Mouse (Mus musculus): ENCODE data around the gene Eya2. TPM values are rescaled to one million over a fixed set of nuclear protein-coding genes. Genes with fewer than 3 reads are reported as not detected.
"Not testable (repeated sequence)": the region's sequence is repeated elsewhere in the genome, so short reads cannot be mapped to it uniquely, and the experiment has no call there.

Eya2 gene
- polyA plus RNA-seq, 1 experiment from 2014 or later: not detected

DNA sequence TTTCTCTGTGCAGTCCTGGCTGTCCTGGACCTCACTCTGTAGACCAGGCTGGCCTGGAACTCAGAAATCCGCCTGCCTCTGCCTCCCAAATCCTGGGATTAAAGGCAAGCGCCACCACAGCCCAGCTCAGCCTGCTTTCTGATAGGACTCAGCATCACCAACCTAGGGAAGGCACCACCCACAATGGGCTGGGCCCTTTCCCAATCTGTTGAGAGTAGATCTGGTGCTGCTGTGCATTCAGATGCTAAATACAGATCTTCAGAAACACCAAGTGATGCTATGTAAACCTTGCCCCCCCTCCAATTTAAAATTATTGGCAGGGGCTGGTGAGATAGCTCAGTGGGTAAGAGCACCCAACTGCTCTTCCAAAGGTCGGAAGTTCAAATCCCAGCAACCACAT, 205.3 kb downstream of the Eya2 start:
- not testable (repeated sequence) for H3K4me3 ChIP-seq (replicated peaks); H3K9me3 ChIP-seq (replicated peaks); H3K4me1 ChIP-seq (replicated peaks); H3K27ac ChIP-seq (replicated peaks); H3K9ac ChIP-seq; H3K27me3 ChIP-seq; ATAC-seq (ENCODE audit: insufficient read depth); H3K4me2 ChIP-seq
- 71% methylated on average over 3 of the region's 3 CpGs for WGBS (ENCODE audit: insufficient replicate concordance)
- peaks cover 91% of the 10 kb centered on the region for H3K36me3 ChIP-seq (replicated peaks)

- Histone ChIP-seq H3K27ac (replicated peaks) (no peak overlapping the region), H3K9me3 (replicated peaks) (no peaks in the 10 kb centered on the region), H3K9ac (no peak overlapping the region), H3K4me3 (replicated peaks) (no peak overlapping the region), H3K36me3 (replicated peaks) (peaks cover 92% of the 10 kb centered on the region), H3K27me3 (no peaks in the 10 kb centered on the region), H3K4me2 (no peak overlapping the region), H3K4me1 (replicated peaks) (no peaks in the 10 kb centered on the region)
- no peak for ATAC-seq (ENCODE audit: insufficient read depth)
- 89% methylated on average over 12 of the region's 12 CpGs for WGBS (ENCODE audit: insufficient replicate concordance)
These were observed 213.5 kb downstream of the Eya2 start for GRCm38 (mm10) chr2:165808179-165808975.

GRCm38 (mm10) chr2:165809091-165809490, 214.3 kb downstream of the Eya2 start:
- ATAC-seq (ENCODE audit: insufficient read depth): no peak
- peaks cover 95% of the 10 kb centered on the region for H3K36me3 ChIP-seq (replicated peaks)
- no peaks in the 10 kb centered on the region for H3K9me3 ChIP-seq (replicated peaks)

GRCm38 (mm10) chr2:165809901-165810477, 215.2 kb downstream of the Eya2 start:
- Histone ChIP-seq H3K27ac (replicated peaks) (no peak overlapping the region), H3K36me3 (replicated peaks) (peaks cover 95% of the 10 kb centered on the region), H3K4me1 (replicated peaks) (no peaks in the 10 kb centered on the region), H3K9ac (no peak overlapping the region), H3K9me3 (replicated peaks) (no peaks in the 10 kb centered on the region), H3K4me3 (replicated peaks) (no peak overlapping the region), H3K4me2 (no peak overlapping the region), H3K27me3 (no peaks in the 10 kb centered on the region)
- WGBS (ENCODE audit: insufficient replicate concordance): 80% methylated on average over 5 of the region's 5 CpGs
- no peak for ATAC-seq (ENCODE audit: insufficient read depth)

More at GRCm38 (mm10) chr2:165809091-165809490, 214.3 kb downstream of the Eya2 start:
- Histone ChIP-seq H3K27me3 (no peaks in the 10 kb centered on the region), H3K4me2 (no peak overlapping the region), H3K9ac (no peak overlapping the region), H3K4me1 (replicated peaks) (no peaks in the 10 kb centered on the region), H3K27ac (replicated peaks) (no peak overlapping the region), H3K4me3 (replicated peaks) (no peak overlapping the region)
- WGBS (ENCODE audit: insufficient replicate concordance): 84% methylated on average over 5 of the region's 5 CpGs

DNA sequence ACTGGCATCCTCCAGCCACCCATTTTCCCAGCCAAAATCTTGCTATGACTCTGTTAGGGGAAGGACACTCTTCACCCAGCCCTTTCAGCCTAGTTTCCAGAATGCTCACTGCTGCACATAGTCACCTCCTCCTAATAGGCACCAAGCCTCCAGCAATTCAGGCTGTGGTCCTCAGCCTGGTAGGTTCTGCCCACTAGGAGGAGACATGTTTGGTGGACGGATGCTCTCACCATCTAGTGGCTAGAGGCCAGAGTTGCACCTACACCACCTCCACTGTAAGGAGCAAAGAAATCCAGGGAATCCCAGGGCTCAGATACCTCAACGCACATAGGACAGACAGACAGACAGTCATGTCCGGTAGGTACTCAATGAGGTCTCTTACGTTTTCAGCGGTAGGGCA, 216.7 kb downstream of the Eya2 start:
- no peaks in the 10 kb centered on the region for H3K4me1 ChIP-seq (replicated peaks)
- H3K36me3 ChIP-seq (replicated peaks): peaks cover 95% of the 10 kb centered on the region
- H3K9ac ChIP-seq: no peak overlapping the region
- 74% methylated on average over 5 of the region's 5 CpGs for WGBS (ENCODE audit: insufficient replicate concordance)
- ATAC-seq (ENCODE audit: insufficient read depth): no peak
- no peak overlapping the region for H3K4me3 ChIP-seq (replicated peaks)
- no peak overlapping the region for H3K4me2 ChIP-seq
- no peaks in the 10 kb centered on the region for H3K9me3 ChIP-seq (replicated peaks)
- H3K27me3 ChIP-seq: no peaks in the 10 kb centered on the region
- H3K27ac ChIP-seq (replicated peaks): no peak overlapping the region

- no peak overlapping the region for H3K9ac ChIP-seq
- no peak overlapping the region for H3K4me2 ChIP-seq
- peaks cover 95% of the 10 kb centered on the region for H3K36me3 ChIP-seq (replicated peaks)
- H3K9me3 ChIP-seq (replicated peaks): no peaks in the 10 kb centered on the region
- 88% methylated on average over 8 of the region's 8 CpGs for WGBS (ENCODE audit: insufficient replicate concordance)
- no peak overlapping the region for H3K4me3 ChIP-seq (replicated peaks)
- no peak for ATAC-seq (ENCODE audit: insufficient read depth)
- H3K27me3 ChIP-seq: no peaks in the 10 kb centered on the region
- no peaks in the 10 kb centered on the region for H3K4me1 ChIP-seq (replicated peaks)
- H3K27ac ChIP-seq (replicated peaks): no peak overlapping the region
These were observed 218.1 kb downstream of the Eya2 start for GRCm38 (mm10) chr2:165812889-165813288.

- no peaks in the 10 kb centered on the region for H3K9me3 ChIP-seq (replicated peaks)
- no peaks in the 10 kb centered on the region for H3K27me3 ChIP-seq
- no peak for ATAC-seq (ENCODE audit: insufficient read depth)
- no peak overlapping the region for H3K27ac ChIP-seq (replicated peaks)
- peaks cover 97% of the 10 kb centered on the region for H3K36me3 ChIP-seq (replicated peaks)
- no peak overlapping the region for H3K9ac ChIP-seq
- H3K4me3 ChIP-seq (replicated peaks): no peak overlapping the region
- H3K4me1 ChIP-seq (replicated peaks): no peaks in the 10 kb centered on the region; the same call in 1 of the 2 replicates
- no peak overlapping the region for H3K4me2 ChIP-seq
- WGBS (ENCODE audit: insufficient replicate concordance): 81% methylated on average over 27 of the region's 28 CpGs
These were observed 220.5 kb downstream of the Eya2 start for GRCm38 (mm10) chr2:165815103-165815880.

- Histone ChIP-seq H3K27me3 (no peaks in the 10 kb centered on the region), H3K4me3 (replicated peaks) (no peak overlapping the region), H3K36me3 (replicated peaks) (peaks cover 96% of the 10 kb centered on the region), H3K4me1 (replicated peaks) (no peaks in the 10 kb centered on the region; the same call in 1 of the 2 replicates), H3K9ac (no peak overlapping the region), H3K27ac (replicated peaks) (no peak overlapping the region), H3K4me2 (no peak overlapping the region), H3K9me3 (replicated peaks) (no peaks in the 10 kb centered on the region)
- WGBS (ENCODE audit: insufficient replicate concordance): 90% methylated on average over 10 of the region's 10 CpGs
- ATAC-seq (ENCODE audit: insufficient read depth): no peak
These were observed 222.6 kb downstream of the Eya2 start for GRCm38 (mm10) chr2:165817437-165817836.

DNA sequence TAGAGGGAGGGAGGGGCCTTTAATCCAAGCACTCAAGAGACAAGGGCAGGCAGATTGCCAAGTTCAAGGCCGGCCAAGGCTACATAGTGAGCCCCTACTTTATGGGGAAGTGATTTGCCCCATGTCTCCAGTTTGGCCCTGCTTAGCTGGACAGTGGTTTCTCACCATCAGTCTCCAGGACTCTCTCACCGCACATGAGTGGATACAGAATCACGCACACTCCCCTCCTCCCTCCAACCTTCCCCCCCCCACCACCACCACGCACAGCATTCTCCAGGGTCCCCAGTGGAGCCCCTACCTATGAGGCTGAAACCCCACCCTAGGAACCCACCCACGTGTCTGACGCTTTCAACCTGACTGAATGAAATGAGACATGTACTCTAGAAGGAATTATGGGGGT, 223.7 kb downstream of the Eya2 start:
- Histone ChIP-seq H3K27me3 (no peaks in the 10 kb centered on the region), H3K4me3 (replicated peaks) (no peak overlapping the region), H3K4me2 (no peak overlapping the region), H3K4me1 (replicated peaks) (no peaks in the 10 kb centered on the region; the same call in 1 of the 2 replicates), H3K36me3 (replicated peaks) (peaks cover 98% of the 10 kb centered on the region), H3K9me3 (replicated peaks) (no peaks in the 10 kb centered on the region), H3K9ac (no peak overlapping the region), H3K27ac (replicated peaks) (no peak overlapping the region)
- 81% methylated on average over 6 of the region's 6 CpGs for WGBS (ENCODE audit: insufficient replicate concordance)
- ATAC-seq (ENCODE audit: insufficient read depth): no peak

GRCm38 (mm10) chr2:165818985-165819948, 224.4 kb downstream of the Eya2 start:
- H3K4me3 ChIP-seq (replicated peaks): no peak overlapping the region
- peaks cover 98% of the 10 kb centered on the region for H3K36me3 ChIP-seq (replicated peaks)
- no peaks in the 10 kb centered on the region for H3K27me3 ChIP-seq
- ATAC-seq (ENCODE audit: insufficient read depth): peak; percentile 56
- H3K4me1 ChIP-seq (replicated peaks): no peaks in the 10 kb centered on the region; the same call in 1 of the 2 replicates
- no peak overlapping the region for H3K27ac ChIP-seq (replicated peaks)
- no peaks in the 10 kb centered on the region for H3K9me3 ChIP-seq (replicated peaks)
- 67% methylated on average over 10 of the region's 10 CpGs for WGBS (ENCODE audit: insufficient replicate concordance)
- no peak overlapping the region for H3K9ac ChIP-seq
- no peak overlapping the region for H3K4me2 ChIP-seq
